Mouse (Mus musculus) midbrain, embryonic 14.5 days (tissue): Measurements from ENCODE around the gene Perp. TPM values are rescaled to one million over a fixed set of nuclear protein-coding genes. Genes with fewer than 3 reads are reported as not detected.
A peak's percentile ranks its signal among the peaks of the same experiment; 100 is the strongest.

Source experiments
- ATAC-seq: fragments of 200-750 bp; cut with Nextera tagmentation; 2 replicates; pipeline ENCODE4 v1.8.0; 2017; ENCODE audit warnings: moderate number of reproducible peaks, moderate library complexity; ENCODE audit not compliant: low FRiP score, low TSS enrichment
- DNase-seq: peaks from one replicate; pipeline ENCODE4 v3.0.0-alpha.2; 2015
- H3K27ac ChIP-seq: fragments of 300-500 bp; sonication (generic); replicated peaks from 2 replicates; pipeline ENCODE4 v1.5.1; 2014; ENCODE audit warnings: mild to moderate bottlenecking, low read depth, low read length, moderate library complexity
- H3K27me3 ChIP-seq: fragments of 300-500 bp; sonication (generic); 2 replicates; pipeline ENCODE4 v1.6.1; 2014; ENCODE audit warnings: low read length, control low read depth, mixed read lengths; ENCODE audit not compliant: control insufficient read depth, insufficient read depth
- H3K36me3 ChIP-seq: fragments of 300-500 bp; sonication (generic); 2 replicates; pipeline ENCODE4 v1.6.1; 2014; ENCODE audit warnings: low read length, control low read depth; ENCODE audit not compliant: control insufficient read depth, insufficient read depth
- H3K4me1 ChIP-seq: fragments of 300-500 bp; sonication (generic); 2 replicates; pipeline ENCODE4 v1.6.1; 2014; ENCODE audit warnings: mild to moderate bottlenecking, antibody characterized with exemption, low read length, control low read depth; ENCODE audit not compliant: control insufficient read depth, insufficient read depth
- H3K4me2 ChIP-seq: fragments of 300-500 bp; sonication (generic); 2 replicates; pipeline ENCODE4 v1.6.1; 2014; ENCODE audit warnings: mild to moderate bottlenecking, low read length, moderate library complexity
- H3K4me3 ChIP-seq: fragments of 300-500 bp; sonication (generic); replicated peaks from 2 replicates; pipeline ENCODE4 v1.5.1; 2014; ENCODE audit warnings: low read depth, low read length
- H3K9ac ChIP-seq: fragments of 300-500 bp; sonication (generic); replicated peaks from 2 replicates; pipeline ENCODE4 v1.6.1; 2014; ENCODE audit warnings: mild to moderate bottlenecking, low read length, moderate library complexity
- H3K9me3 ChIP-seq: fragments of 300-500 bp; sonication (generic); 2 replicates; pipeline ENCODE4 v1.6.1; 2016; ENCODE audit warnings: low read length, control low read depth, mixed read lengths; ENCODE audit not compliant: control insufficient read depth
- WGBS: fragments of 180-500 bp; shearing (Covaris S2); extraction: QIAGEN DNeasy Blood & Tissue Kit; methylation state at CpG from one replicate; pipeline ENCODE4 v1.1.7; 2014; 5-methylcytosine and 5-hydroxymethylcytosine counted together
- polyA plus RNA-seq: library from polyadenylated mRNA; unstranded; fragments of >200 nt; fragmentation: Nextera tagmentation; extraction: Ambion mirVana; gene quantifications from 2 replicates; pipeline ENCODE4 v1.2.1, GENCODE M21; 2014

Gene Perp
- polyA plus RNA-seq, 1 experiment from 2014 or later: 4.1 TPM

DNA sequence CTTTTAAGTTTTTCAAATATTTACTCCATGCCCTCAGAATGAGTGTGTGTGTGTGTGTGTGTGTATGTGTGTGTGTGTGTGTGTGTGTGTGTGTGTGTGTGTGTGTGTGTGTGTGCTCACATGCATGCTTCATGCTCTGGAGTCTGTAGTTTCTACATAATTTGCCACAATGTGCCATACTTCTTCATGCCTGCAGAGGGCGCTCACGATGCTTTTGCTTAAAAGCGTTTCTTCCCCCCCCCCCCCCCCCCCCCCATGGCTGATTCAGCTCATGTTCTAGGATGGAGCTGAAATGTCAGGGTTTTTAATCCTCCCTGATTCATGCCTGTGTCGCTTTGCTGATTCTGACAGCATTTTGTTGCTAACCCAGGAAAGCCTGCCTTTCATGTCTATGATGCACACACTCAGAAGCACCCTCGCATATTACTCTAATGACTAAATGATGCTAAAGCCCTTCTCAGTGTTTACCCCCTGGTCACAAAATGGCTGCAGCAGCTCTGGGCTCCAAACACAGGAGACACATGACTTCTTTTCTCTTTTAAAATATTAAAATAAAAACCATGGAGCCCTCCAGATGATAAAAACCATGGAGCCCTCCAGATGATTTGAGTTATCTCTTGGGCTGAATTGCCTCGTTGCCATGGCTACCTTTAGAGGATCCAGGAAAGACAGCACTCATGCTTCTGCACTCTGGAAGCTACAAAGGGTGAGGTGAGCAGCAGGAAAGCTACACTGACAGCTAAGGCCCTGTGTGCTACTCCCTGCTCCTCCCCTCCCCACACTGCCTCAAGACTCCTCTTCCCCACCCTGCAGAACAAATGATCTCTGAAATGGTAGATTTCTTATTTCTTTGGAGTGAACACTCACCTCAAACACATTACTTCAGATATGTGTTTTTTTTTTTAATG lies 49.7 kb downstream of the Perp start:
- Histone ChIP-seq H3K27me3 (no peaks in the 10 kb centered on the region), H3K4me2 (no peak overlapping the region), H3K9me3 (no peaks in the 10 kb centered on the region), H3K4me3 (no peak overlapping the region), H3K36me3 (no peaks in the 10 kb centered on the region), H3K27ac (no peak overlapping the region), H3K4me1 (no peaks in the 10 kb centered on the region), H3K9ac (no peak overlapping the region)
- ATAC-seq (peak; percentile 53; the same call in 1 of the 2 replicates), DNase-seq (peak; percentile 40)
- 33% methylated on average over 6 of the region's 6 CpGs for WGBS

DNA sequence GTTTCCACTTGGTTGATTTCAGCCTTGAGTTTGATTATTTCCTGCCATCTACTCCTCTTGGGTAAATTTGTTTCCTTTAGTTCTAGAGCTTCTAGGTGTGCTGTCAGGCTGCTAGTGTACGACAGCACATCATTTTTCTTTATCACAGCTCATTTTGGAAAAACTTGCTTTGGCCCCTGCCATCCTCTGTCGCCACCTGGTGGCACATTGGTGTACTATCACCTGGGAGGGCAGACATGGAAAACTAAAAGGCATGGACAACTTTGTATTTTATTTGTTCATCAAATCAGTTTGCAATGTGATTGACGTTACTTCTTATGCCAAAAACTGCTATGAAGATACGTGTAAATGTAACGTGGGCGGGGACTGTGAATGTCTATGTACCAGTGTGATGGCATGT lies 59.3 kb downstream of the Perp start:
- no peaks in the 10 kb centered on the region for H3K9me3 ChIP-seq
- no peak overlapping the region for H3K9ac ChIP-seq
- H3K36me3 ChIP-seq: no peaks in the 10 kb centered on the region
- no peak overlapping the region for H3K4me3 ChIP-seq
- no peak for ATAC-seq
- H3K4me1 ChIP-seq: no peaks in the 10 kb centered on the region
- peak; percentile 59 for DNase-seq
- whole genome bisulfite sequencing: 30% methylated on average over 6 of the region's 6 CpGs
- H3K27me3 ChIP-seq: no peaks in the 10 kb centered on the region
- H3K27ac ChIP-seq: no peak overlapping the region
- H3K4me2 ChIP-seq: no peak overlapping the region

Other genes with a start within 250 kb of the Perp start
- gene Arfgef3, start 101.1 kb upstream of the Perp start, polyA plus RNA-seq: 7.8 and 8.7 TPM in 2 replicates
- 0.11 and 0.42 TPM in 2 replicates for gene Gm4922, start 58.2 kb upstream of the Perp start, polyA plus RNA-seq
- 1.8 and 3.1 TPM in 2 replicates for gene Tnfaip3, start 170.6 kb downstream of the Perp start, polyA plus RNA-seq